Mouse (Mus musculus) adrenal gland, postnatal 36 days (tissue): ENCODE measurements around the gene 2610301B20Rik. TPM values are rescaled to one million over a fixed set of nuclear protein-coding genes. Genes with fewer than 3 reads are reported as not detected.
"Not testable (repeated sequence)": the region's sequence is repeated elsewhere in the genome, so short reads cannot be mapped to it uniquely, and the experiment has no call there.

Experiments
- DNase-seq, 2 experiments: peaks; one replicate each; pipeline ENCODE4 v3.0.0; 2021; ENCODE audit warnings: mixed read lengths in 1 of 2
- long read RNA-seq, 2 experiments: library from polyadenylated mRNA; stranded (forward); transcript quantifications; one replicate each; pipeline ENCODE4 v2.0.0; 2021; ENCODE audit warnings: borderline sequencing depth in 2 of 2
- total RNA-seq, 2 experiments: library from RNA; stranded (reverse); gene quantifications; 2 replicates each; pipeline ENCODE4 v1.2.3; 2021

The 2610301B20Rik gene
- total RNA-seq = 10 to 100 TPM; 21.9 to 23.5 TPM
- long read RNA-seq, experiment 1, transcript 2610301B20Rik-201 (6 exons, 2,116 nt) = major isoform, 28 of 29 reads
- long read RNA-seq, experiment 1, partial matches to known transcripts = 0 of 29 reads
- long read RNA-seq, experiment 1, other reads (novel, unspliced or antisense) = 1 of 29 reads
- long read RNA-seq, experiment 2, transcript 2610301B20Rik-201 (6 exons, 2,116 nt) = major isoform, 11 of 12 reads
- long read RNA-seq, experiment 2, partial matches to known transcripts = 0 of 12 reads
- long read RNA-seq, experiment 2, other reads (novel, unspliced or antisense) = 1 of 12 reads

GRCm38 (mm10) chr4:10873920-10874665, at the start of gene 2610301B20Rik:
TSS of gene 2610301B20Rik (plus strand) at chr4:10874498.
- DNase-seq = peak; percentile 94 to 96

- DNase-seq = no peak
Measured at GRCm38 (mm10) chr4:10833273-10833672, 41.0 kb upstream of the 2610301B20Rik start.

- DNase-seq = peak; percentile 13 to 35
Measured at GRCm38 (mm10) chr4:10835252-10836051, 38.8 kb upstream of the 2610301B20Rik start.

GRCm38 (mm10) chr4:10845848-10846247, 28.4 kb upstream of the 2610301B20Rik start:
- DNase-seq = no peak

GRCm38 (mm10) chr4:10849812-10850211, 24.5 kb upstream of the 2610301B20Rik start:
- DNase-seq = no peak

GRCm38 (mm10) chr4:10851013-10851412, 23.3 kb upstream of the 2610301B20Rik start:
- no peak for DNase-seq

GRCm38 (mm10) chr4:10859174-10859573, 15.1 kb upstream of the 2610301B20Rik start:
- no peak for DNase-seq

GRCm38 (mm10) chr4:10859911-10860581, 14.3 kb upstream of the 2610301B20Rik start:
- no peak for DNase-seq

- DNase-seq = no peak
Measured at GRCm38 (mm10) chr4:10860825-10861224, 13.5 kb upstream of the 2610301B20Rik start.

GRCm38 (mm10) chr4:10862882-10863281, 11.4 kb upstream of the 2610301B20Rik start:
- not testable (repeated sequence) for DNase-seq

- no peak for DNase-seq
Measured at GRCm38 (mm10) chr4:10872231-10872630, 2.1 kb upstream of the 2610301B20Rik start.

- no peak for DNase-seq
Measured at GRCm38 (mm10) chr4:10872685-10873539, 1.4 kb upstream of the 2610301B20Rik start.

GRCm38 (mm10) chr4:10873549-10873919, 764 bp upstream of the 2610301B20Rik start:
- DNase-seq = peak; percentile 27 to 54

GRCm38 (mm10) chr4:10874718-10875121, 422 bp downstream of the 2610301B20Rik start:
- peak; percentile 69 to 72 for DNase-seq

- peak; percentile 68 to 76 for DNase-seq
Measured at GRCm38 (mm10) chr4:10875407-10875806, 1.1 kb downstream of the 2610301B20Rik start.

GRCm38 (mm10) chr4:10877057-10877456, 2.8 kb downstream of the 2610301B20Rik start:
- no peak for DNase-seq

- no peak for DNase-seq
Measured at GRCm38 (mm10) chr4:10883740-10884408, 9.6 kb downstream of the 2610301B20Rik start.

- no peak for DNase-seq
Measured at GRCm38 (mm10) chr4:10888835-10889234, 14.5 kb downstream of the 2610301B20Rik start.

- no peak for DNase-seq
Measured at GRCm38 (mm10) chr4:10896262-10896661, 22.0 kb downstream of the 2610301B20Rik start.

GRCm38 (mm10) chr4:10896859-10897258, 22.6 kb downstream of the 2610301B20Rik start:
- DNase-seq = no peak
